Mouse (Mus musculus): ENCODE results near the gene Yipf1. TPM values are rescaled to one million over a fixed set of nuclear protein-coding genes. Genes with fewer than 3 reads are reported as not detected.

Yipf1 gene
- polyA plus RNA-seq, 1 experiment from 2014 or later, result 51.4 TPM

Other genes starting within 250 kb of the Yipf1 start
- gene Mrpl37, start 247.5 kb upstream of the Yipf1 start, polyA plus RNA-seq (2014; fragmentation: Nextera tagmentation; extraction: Ambion mirVana), result 108 and 125 TPM in 2 replicates
- gene Cyb5rl, start 247.4 kb upstream of the Yipf1 start, polyA plus RNA-seq (2014; fragmentation: Nextera tagmentation; extraction: Ambion mirVana), result 5.5 and 7.7 TPM in 2 replicates
- 0.12 TPM in 1 of 2 replicates, not detected in the other for gene Cdcp2, start 217.5 kb upstream of the Yipf1 start, polyA plus RNA-seq (2014; fragmentation: Nextera tagmentation; extraction: Ambion mirVana)
- 345 and 420 TPM in 2 replicates for gene Tmem59, start 136.0 kb upstream of the Yipf1 start, polyA plus RNA-seq (2014; fragmentation: Nextera tagmentation; extraction: Ambion mirVana)
- 31.7 and 39.3 TPM in 2 replicates for gene Tceanc2, start 135.2 kb upstream of the Yipf1 start, polyA plus RNA-seq (2014; fragmentation: Nextera tagmentation; extraction: Ambion mirVana)
- gene Ldlrad1, start 105.2 kb upstream of the Yipf1 start, polyA plus RNA-seq (2014; fragmentation: Nextera tagmentation; extraction: Ambion mirVana), result not detected in 2 replicates
- gene Lrrc42, start 60.8 kb upstream of the Yipf1 start, polyA plus RNA-seq (2014; fragmentation: Nextera tagmentation; extraction: Ambion mirVana), result 101 and 113 TPM in 2 replicates
- 39.6 and 56.6 TPM in 2 replicates for gene Hspb11, start 60.8 kb upstream of the Yipf1 start, polyA plus RNA-seq (2014; fragmentation: Nextera tagmentation; extraction: Ambion mirVana)
- 0.38 TPM in 1 of 2 replicates, not detected in the other for gene Dio1, start 7.2 kb upstream of the Yipf1 start, polyA plus RNA-seq (2014; fragmentation: Nextera tagmentation; extraction: Ambion mirVana)
- 26.4 and 48.9 TPM in 2 replicates for gene Ndc1, start 53.4 kb downstream of the Yipf1 start, polyA plus RNA-seq (2014; fragmentation: Nextera tagmentation; extraction: Ambion mirVana)
- gene Glis1, start 120.2 kb downstream of the Yipf1 start, polyA plus RNA-seq (2014; fragmentation: Nextera tagmentation; extraction: Ambion mirVana), result 4.0 and 4.3 TPM in 2 replicates

All from kidney, embryonic 14.5 days (tissue).